ENCODE assay signal across 8 mouse cellular contexts in the genomic region with DNA sequence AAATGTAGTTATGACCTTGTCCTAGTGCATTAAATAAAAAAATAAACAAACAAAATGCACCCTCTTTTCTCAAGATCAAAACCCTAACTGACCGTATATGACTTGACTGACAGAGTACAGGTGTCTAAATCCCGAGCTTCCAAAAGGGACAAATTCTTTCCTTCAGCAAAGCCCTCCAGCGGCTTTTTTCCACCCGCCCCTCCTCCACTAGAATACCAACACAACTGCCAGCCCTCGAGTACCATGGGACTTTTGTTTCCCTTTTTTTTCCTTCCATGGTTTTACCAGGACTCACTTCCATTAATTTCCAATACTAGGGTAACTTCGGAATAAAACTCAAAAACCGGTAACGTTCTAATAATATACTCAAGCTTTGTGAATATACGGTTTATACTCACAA. TPM values are rescaled to one million over a fixed set of nuclear protein-coding genes. Genes with fewer than 3 reads are reported as not detected.
DNase-seq lines count a peak whose midpoint lies in the region; ATAC-seq and TF ChIP-seq lines count a peak whose summit lies in the region.

No protein-coding gene starts in this region.

- no peak for ATAC-seq in embryonic facial prominence, embryonic 13.5 days (ENCODE audit: insufficient number of reproducible peaks, insufficient read depth, low FRiP score, low TSS enrichment, low read depth)

- no peaks in the 10 kb centered on the region for H3K36me3 ChIP-seq in embryonic facial prominence, embryonic 13.5 days

- peak overlapping the region; percentile 99; the same call in 1 of the 2 replicates for H3K27ac ChIP-seq in layer of hippocampus, adult 2 months
- H3K27ac ChIP-seq in embryonic facial prominence, embryonic 13.5 days, result no peak overlapping the region

- H3K4me1 ChIP-seq in embryonic facial prominence, embryonic 13.5 days, result peaks cover 26% of the 10 kb centered on the region

- no peak for TF ChIP-seq CTCF in layer of hippocampus, adult 2 months (conservative IDR thresholded peaks at IDR 0.05)

- no peaks in the 10 kb centered on the region for H3K27me3 ChIP-seq in embryonic facial prominence, embryonic 13.5 days

- H3K9me3 ChIP-seq in embryonic facial prominence, embryonic 13.5 days, result no peaks in the 10 kb centered on the region

- peak overlapping the region; percentile 94 for H3K4me3 ChIP-seq in layer of hippocampus, adult 2 months
- peak overlapping the region; percentile 100 for H3K4me3 ChIP-seq in embryonic facial prominence, embryonic 13.5 days

- DNase-seq in layer of hippocampus, adult 2 months (ENCODE audit: low spot score in 2 of 2), result no peak
- no peak for DNase-seq in layer of hippocampus, adult 11-12 months (ENCODE audit: low spot score)
- peak; percentile 49 for DNase-seq in induced T-regulatory cell, adult 2 months (ENCODE audit: low read depth)
- DNase-seq in lung, postnatal 14 days, result peak; percentile 19
- DNase-seq in right cerebral cortex, postnatal 36 days (ENCODE audit: low spot score in 2 of 2), result no peak
- DNase-seq in adrenal gland, postnatal 14 days, result no peak
- no peak for DNase-seq in urinary bladder, postnatal 10 days (ENCODE audit: low spot score)

- under 1% methylated on average over 9 of the region's 9 CpGs for WGBS in embryonic facial prominence, embryonic 13.5 days

- peak overlapping the region; percentile 100 for H3K9ac ChIP-seq in embryonic facial prominence, embryonic 13.5 days

- H3K4me2 ChIP-seq in embryonic facial prominence, embryonic 13.5 days, result peak overlapping the region; percentile 70

RNA-seq across cellular contexts. Expression of a gene that starts 1.4 kb away (rescaled TPM):
- 10 to 100 TPM; 69.9 to 86.9 TPM for total RNA-seq in layer of hippocampus, adult 2 months (2021)
- 136 and 143 TPM in 2 replicates for polyA plus RNA-seq in embryonic facial prominence, embryonic 13.5 days (2015; fragmentation: Nextera tagmentation; extraction: Ambion mirVana)
- 68.4 and 85.4 TPM in 2 replicates for total RNA-seq in adrenal gland, postnatal 14 days (2021)

RNA-seq across cellular contexts. Expression of a gene that starts 47.7 kb away (rescaled TPM):
- total RNA-seq in layer of hippocampus, adult 2 months (2021), result not detected
- 69.9 and 75.5 TPM in 2 replicates for polyA plus RNA-seq in embryonic facial prominence, embryonic 13.5 days (2015; fragmentation: Nextera tagmentation; extraction: Ambion mirVana)
- 2.8 and 3.1 TPM in 2 replicates for total RNA-seq in adrenal gland, postnatal 14 days (2021)

RNA-seq across cellular contexts. Expression of a gene that starts 56.7 kb away (rescaled TPM):
- 1 to 10 TPM; 9.3 to 9.9 TPM for total RNA-seq in layer of hippocampus, adult 2 months (2021)
- polyA plus RNA-seq in embryonic facial prominence, embryonic 13.5 days (2015; fragmentation: Nextera tagmentation; extraction: Ambion mirVana), result 11.1 and 11.5 TPM in 2 replicates
- 9.7 and 9.9 TPM in 2 replicates for total RNA-seq in adrenal gland, postnatal 14 days (2021)

Comparison
In these comparisons a context has a peak if more than half of its experiments do, and no peak if none do; other contexts are left out.
1. DNase-seq: peak in induced T-regulatory cell, adult 2 months (single experiment) and lung, postnatal 14 days (single experiment); none in layer of hippocampus, adult 2 months (0 of 2), layer of hippocampus, adult 11-12 months (single experiment), right cerebral cortex, postnatal 36 days (0 of 2), adrenal gland, postnatal 14 days (single experiment) and urinary bladder, postnatal 10 days (single experiment).